Comparison of ENCODE assay signal across 37 mouse cellular contexts in genomic region chr3:95402741-95403140, GRCm38 (mm10). TPM values are rescaled to one million over a fixed set of nuclear protein-coding genes. Genes with fewer than 3 reads are reported as not detected.
"Had no signal": no experiment of that assay in that cellular context is flagged by ENCODE, and none has a peak within 500 bp of the region (broad histone marks: within the 10 kb centered on the region; RNA-seq: fewer than 3 reads in every experiment).

Gene 4930558C23Rik, minus strand, starts transcription at chr3:95402841.

- H3K9ac ChIP-seq: embryonic facial prominence, embryonic 12.5 days; embryonic facial prominence, embryonic 13.5 days; embryonic facial prominence, embryonic 15.5 days; forebrain, embryonic 12.5 days; forebrain, embryonic 13.5 days; forebrain, embryonic 15.5 days; forebrain, postnatal 0 days had no signal

- H3K4me2 ChIP-seq: embryonic facial prominence, embryonic 12.5 days; embryonic facial prominence, embryonic 13.5 days; embryonic facial prominence, embryonic 15.5 days; forebrain, embryonic 12.5 days; forebrain, embryonic 13.5 days; forebrain, embryonic 15.5 days had no signal

- H3K27ac ChIP-seq: embryonic facial prominence, embryonic 10.5 days; embryonic facial prominence, embryonic 12.5 days; embryonic facial prominence, embryonic 13.5 days; embryonic facial prominence, embryonic 15.5 days; forebrain, embryonic 10.5 days; forebrain, embryonic 12.5 days; forebrain, embryonic 13.5 days; forebrain, embryonic 15.5 days; gastrocnemius, adult 2 months; heart, adult 2 months had no signal

- H3K4me3 ChIP-seq: embryonic facial prominence, embryonic 10.5 days; embryonic facial prominence, embryonic 12.5 days; embryonic facial prominence, embryonic 13.5 days; embryonic facial prominence, embryonic 15.5 days; erythroblast, embryonic 14.5 days; forebrain, embryonic 10.5 days; forebrain, embryonic 12.5 days; forebrain, embryonic 13.5 days; forebrain, embryonic 15.5 days; gastrocnemius, adult 2 months; heart, adult 2 months had no signal

- DNase-seq: cerebellum, adult 2 months; cerebellum, adult 8-10 months; cerebellum, adult 9-10 months; cerebellum, adult 9-11 months; cerebellum, postnatal 10 days; cerebellum, postnatal 14 days; cerebellum, postnatal 25 days; cerebellum, postnatal 36 days; embryo, embryonic 11 days; forebrain, postnatal 0 days; gastrocnemius, adult 2 months; gastrocnemius, postnatal 10 days; gastrocnemius, postnatal 14 days; gastrocnemius, postnatal 25 days; gastrocnemius, postnatal 36 days; heart, adult 18-20 months; heart, adult 2 months had no signal

- H3K4me1 ChIP-seq: embryonic facial prominence, embryonic 10.5 days; embryonic facial prominence, embryonic 12.5 days; embryonic facial prominence, embryonic 13.5 days; embryonic facial prominence, embryonic 15.5 days; forebrain, embryonic 10.5 days; forebrain, embryonic 12.5 days; forebrain, embryonic 13.5 days; forebrain, embryonic 15.5 days had no signal

- H3K27me3 ChIP-seq: embryonic facial prominence, embryonic 12.5 days; embryonic facial prominence, embryonic 13.5 days; embryonic facial prominence, embryonic 15.5 days; forebrain, embryonic 12.5 days; forebrain, embryonic 13.5 days; forebrain, embryonic 15.5 days had no signal

- ATAC-seq: forebrain, embryonic 13.5 days; forebrain, embryonic 14.5 days; forebrain, embryonic 15.5 days; forebrain, embryonic 16.5 days; forebrain, postnatal 0 days had no signal

- H3K36me3 ChIP-seq: embryonic facial prominence, embryonic 10.5 days; embryonic facial prominence, embryonic 12.5 days; embryonic facial prominence, embryonic 13.5 days; embryonic facial prominence, embryonic 15.5 days; forebrain, embryonic 10.5 days; forebrain, embryonic 12.5 days; forebrain, embryonic 15.5 days had no signal

- H3K9me3 ChIP-seq: embryonic facial prominence, embryonic 10.5 days; embryonic facial prominence, embryonic 12.5 days; embryonic facial prominence, embryonic 13.5 days; embryonic facial prominence, embryonic 15.5 days; forebrain, embryonic 10.5 days; forebrain, embryonic 12.5 days; forebrain, embryonic 13.5 days; forebrain, embryonic 15.5 days had no signal

RNA-seq across cellular contexts. Expression of gene 4930558C23Rik, which starts in this region (rescaled TPM):
- total RNA-seq: common myeloid progenitor, adult 5-6 weeks; forebrain, postnatal 0 days; gastrocnemius, adult 2 months; gastrocnemius, postnatal 10 days; gastrocnemius, postnatal 14 days; gastrocnemius, postnatal 25 days; gastrocnemius, postnatal 36 days; gastrocnemius, postnatal 4 days; granulocyte monocyte progenitor cell, adult 5-6 weeks; heart, adult 18-20 months; heart, adult 2 months had no signal
- polyA plus RNA-seq: cerebellum, adult 2 months; cortical plate, adult 2 months; embryonic facial prominence, embryonic 10.5 days; embryonic facial prominence, embryonic 11.5 days; embryonic facial prominence, embryonic 12.5 days; embryonic facial prominence, embryonic 13.5 days; embryonic facial prominence, embryonic 14.5 days; erythroblast, embryonic 14.5 days; forebrain, embryonic 10.5 days; forebrain, embryonic 11.5 days; forebrain, embryonic 12.5 days; forebrain, embryonic 13.5 days; forebrain, embryonic 14.5 days; forebrain, embryonic 15.5 days; forebrain, embryonic 16.5 days; forebrain, postnatal 0 days; frontal cortex, adult 2 months; gonadal fat pad, adult 2 months; heart, adult 2 months had no signal
